Mouse (Mus musculus): Measurements from ENCODE around the gene Gpatch1. TPM values are rescaled to one million over a fixed set of nuclear protein-coding genes. Genes with fewer than 3 reads are reported as not detected.

The Gpatch1 gene
- total RNA-seq, 1 experiment = 11.0 TPM

- no peak for DNase-seq (ENCODE audit: low read depth, low spot score)
- in situ Hi-C loops (cut with MboI; ENCODE audit: low sequenced_read_pairs in 2 of 2, unreplicated experiment in 2 of 2) = no loop called here
- Histone ChIP-seq H3K4me3 (ENCODE audit: insufficient read depth in 1 of 2, low read depth in 1 of 2, low read length in 2 of 2, poor library complexity in 1 of 2, severe bottlenecking in 1 of 2) (no peak overlapping the region), H3K9me3 (ENCODE audit: control insufficient read depth, insufficient read depth, low read depth, low read length) (no peaks in the 10 kb centered on the region), H3K27ac (ENCODE audit: insufficient read depth, low read depth, low read length, poor library complexity, severe bottlenecking) (no peak overlapping the region), H3K36me3 (ENCODE audit: control insufficient read depth, insufficient read depth, low read length, poor library complexity, severe bottlenecking) (peaks cover 13% of the 10 kb centered on the region), H3K9ac (ENCODE audit: insufficient read depth, low read depth, low read length, poor library complexity, severe bottlenecking) (no peak overlapping the region), H3K4me1 (ENCODE audit: control insufficient read depth in 2 of 2, insufficient read depth in 2 of 2, low read length in 2 of 2, poor library complexity in 1 of 2) (no peaks in the 10 kb centered on the region)
- TF ChIP-seq HCFC1 (IDR thresholded peaks at IDR 0.05; ENCODE audit: borderline replicate concordance, insufficient read depth, low read length) (no peak), ZNF384 (IDR thresholded peaks at IDR 0.05; ENCODE audit: low read depth, low read length) (no peak), MAFK (IDR thresholded peaks at IDR 0.05; ENCODE audit: insufficient read depth, low read depth, low read length) (no peak), CHD2 (IDR thresholded peaks at IDR 0.05; ENCODE audit: low read depth, low read length) (no peak), ZC3H11A (IDR thresholded peaks at IDR 0.05; ENCODE audit: borderline replicate concordance, low read depth, low read length) (no peak)
Observed at GRCm38 (mm10) chr7:35300792-35301191, 17.4 kb downstream of the Gpatch1 start.

- Histone ChIP-seq H3K9ac (ENCODE audit: insufficient read depth, low read depth, low read length, poor library complexity, severe bottlenecking) (no peak overlapping the region), H3K27ac (ENCODE audit: insufficient read depth, low read depth, low read length, poor library complexity, severe bottlenecking) (no peak overlapping the region; the same call in 1 of the 2 replicates), H3K9me3 (ENCODE audit: control insufficient read depth, insufficient read depth, low read depth, low read length) (no peaks in the 10 kb centered on the region), H3K4me3 (ENCODE audit: insufficient read depth in 1 of 2, low read depth in 1 of 2, low read length in 2 of 2, poor library complexity in 1 of 2, severe bottlenecking in 1 of 2) (no peak overlapping the region), H3K4me1 (ENCODE audit: control insufficient read depth in 2 of 2, insufficient read depth in 2 of 2, low read length in 2 of 2, poor library complexity in 1 of 2) (no peaks in the 10 kb centered on the region), H3K36me3 (ENCODE audit: control insufficient read depth, insufficient read depth, low read length, poor library complexity, severe bottlenecking) (peaks cover 21% of the 10 kb centered on the region)
- no peak for DNase-seq (ENCODE audit: low read depth, low spot score)
- no peak for TF ChIP-seq ZNF384 (IDR thresholded peaks at IDR 0.05; ENCODE audit: low read depth, low read length)
- in situ Hi-C loops (cut with MboI; ENCODE audit: low sequenced_read_pairs in 2 of 2, unreplicated experiment in 2 of 2) = no loop called here
Observed at GRCm38 (mm10) chr7:35299656-35300055, 18.6 kb downstream of the Gpatch1 start.

- no peaks in the 10 kb centered on the region for H3K4me1 ChIP-seq (ENCODE audit: control insufficient read depth in 2 of 2, insufficient read depth in 2 of 2, low read length in 2 of 2, poor library complexity in 1 of 2)
Observed at GRCm38 (mm10) chr7:35297886-35298285, 20.4 kb downstream of the Gpatch1 start.

GRCm38 (mm10) chr7:35295631-35296030 is 22.6 kb downstream of the Gpatch1 start:
- H3K27ac ChIP-seq (ENCODE audit: insufficient read depth, low read depth, low read length, poor library complexity, severe bottlenecking) = no peak overlapping the region
- H3K9me3 ChIP-seq (ENCODE audit: control insufficient read depth, insufficient read depth, low read depth, low read length) = no peaks in the 10 kb centered on the region
- H3K9ac ChIP-seq (ENCODE audit: insufficient read depth, low read depth, low read length, poor library complexity, severe bottlenecking) = no peak overlapping the region
- in situ Hi-C loops (cut with MboI; ENCODE audit: low sequenced_read_pairs in 2 of 2, unreplicated experiment in 2 of 2) = no loop called here
- H3K36me3 ChIP-seq (ENCODE audit: control insufficient read depth, insufficient read depth, low read length, poor library complexity, severe bottlenecking) = peaks cover 24% of the 10 kb centered on the region
- H3K4me1 ChIP-seq (ENCODE audit: control insufficient read depth in 2 of 2, insufficient read depth in 2 of 2, low read length in 2 of 2, poor library complexity in 1 of 2) = no peaks in the 10 kb centered on the region
- no peak for TF ChIP-seq MAFK (IDR thresholded peaks at IDR 0.05; ENCODE audit: insufficient read depth, low read depth, low read length)
- no peak for TF ChIP-seq ZNF384 (IDR thresholded peaks at IDR 0.05; ENCODE audit: low read depth, low read length)
- no peak for TF ChIP-seq ZC3H11A (IDR thresholded peaks at IDR 0.05; ENCODE audit: borderline replicate concordance, low read depth, low read length)
- TF ChIP-seq CHD2 (IDR thresholded peaks at IDR 0.05; ENCODE audit: low read depth, low read length) = no peak
- no peak for TF ChIP-seq HCFC1 (IDR thresholded peaks at IDR 0.05; ENCODE audit: borderline replicate concordance, insufficient read depth, low read length)
- DNase-seq (ENCODE audit: low read depth, low spot score) = no peak
- H3K4me3 ChIP-seq (ENCODE audit: insufficient read depth in 1 of 2, low read depth in 1 of 2, low read length in 2 of 2, poor library complexity in 1 of 2, severe bottlenecking in 1 of 2) = no peak overlapping the region

More at GRCm38 (mm10) chr7:35297886-35298285, 20.4 kb downstream of the Gpatch1 start:
- in situ Hi-C loops (cut with MboI; ENCODE audit: low sequenced_read_pairs in 2 of 2, unreplicated experiment in 2 of 2) = no loop called here
- Histone ChIP-seq H3K4me3 (ENCODE audit: insufficient read depth in 1 of 2, low read depth in 1 of 2, low read length in 2 of 2, poor library complexity in 1 of 2, severe bottlenecking in 1 of 2) (no peak overlapping the region), H3K27ac (ENCODE audit: insufficient read depth, low read depth, low read length, poor library complexity, severe bottlenecking) (no peak overlapping the region), H3K9ac (ENCODE audit: insufficient read depth, low read depth, low read length, poor library complexity, severe bottlenecking) (no peak overlapping the region), H3K9me3 (ENCODE audit: control insufficient read depth, insufficient read depth, low read depth, low read length) (no peaks in the 10 kb centered on the region), H3K36me3 (ENCODE audit: control insufficient read depth, insufficient read depth, low read length, poor library complexity, severe bottlenecking) (peaks cover 32% of the 10 kb centered on the region)
- TF ChIP-seq CHD2 (IDR thresholded peaks at IDR 0.05; ENCODE audit: low read depth, low read length) = no peak
- DNase-seq (ENCODE audit: low read depth, low spot score) = no peak

- Histone ChIP-seq H3K4me3 (ENCODE audit: insufficient read depth in 1 of 2, low read depth in 1 of 2, low read length in 2 of 2, poor library complexity in 1 of 2, severe bottlenecking in 1 of 2) (no peak overlapping the region), H3K4me1 (ENCODE audit: control insufficient read depth in 2 of 2, insufficient read depth in 2 of 2, low read length in 2 of 2, poor library complexity in 1 of 2) (no peaks in the 10 kb centered on the region), H3K27ac (ENCODE audit: insufficient read depth, low read depth, low read length, poor library complexity, severe bottlenecking) (no peak overlapping the region), H3K9ac (ENCODE audit: insufficient read depth, low read depth, low read length, poor library complexity, severe bottlenecking) (no peak overlapping the region), H3K36me3 (ENCODE audit: control insufficient read depth, insufficient read depth, low read length, poor library complexity, severe bottlenecking) (peaks cover 32% of the 10 kb centered on the region), H3K9me3 (ENCODE audit: control insufficient read depth, insufficient read depth, low read depth, low read length) (no peaks in the 10 kb centered on the region)
- TF ChIP-seq HCFC1 (IDR thresholded peaks at IDR 0.05; ENCODE audit: borderline replicate concordance, insufficient read depth, low read length) = no peak
- TF ChIP-seq ZNF384 (IDR thresholded peaks at IDR 0.05; ENCODE audit: low read depth, low read length) = no peak
- TF ChIP-seq ZC3H11A (IDR thresholded peaks at IDR 0.05; ENCODE audit: borderline replicate concordance, low read depth, low read length) = no peak
- TF ChIP-seq MAFK (IDR thresholded peaks at IDR 0.05; ENCODE audit: insufficient read depth, low read depth, low read length) = no peak
- no peak for TF ChIP-seq CHD2 (IDR thresholded peaks at IDR 0.05; ENCODE audit: low read depth, low read length)
- DNase-seq (ENCODE audit: low read depth, low spot score) = no peak
- in situ Hi-C loops (cut with MboI; ENCODE audit: low sequenced_read_pairs in 2 of 2, unreplicated experiment in 2 of 2) = no loop called here
Observed at GRCm38 (mm10) chr7:35293464-35293863, 24.8 kb downstream of the Gpatch1 start.

Data from ES-E14 (cell line).